In the genomic region with DNA sequence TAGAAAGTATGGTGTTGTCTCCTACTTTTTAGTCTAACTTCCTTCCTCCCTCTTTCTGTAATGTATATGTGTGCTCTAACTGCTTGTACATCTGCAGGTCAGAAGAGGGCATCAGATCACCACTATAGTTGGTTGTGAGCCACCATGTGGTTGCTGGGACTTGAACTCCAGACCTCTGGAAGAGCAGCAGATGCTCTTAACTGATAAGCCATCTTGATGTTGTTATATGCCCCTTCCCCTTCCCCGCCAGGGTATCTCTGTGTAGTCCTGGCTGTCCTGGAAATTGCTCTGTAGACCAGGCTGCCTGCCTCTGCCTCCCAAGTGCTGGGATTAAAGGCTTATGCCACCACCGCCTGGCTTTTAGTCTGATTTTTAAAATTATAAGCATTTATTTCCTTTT, we compare ENCODE assay signal across 15 mouse cellular contexts. TPM values are rescaled to one million over a fixed set of nuclear protein-coding genes. Genes with fewer than 3 reads are reported as not detected.
DNase-seq lines count a peak whose midpoint lies in the region; ATAC-seq and TF ChIP-seq lines count a peak whose summit lies in the region.
"Had no signal": no experiment of that assay in that cellular context is flagged by ENCODE, and none has a peak within 500 bp of the region (broad histone marks: within the 10 kb centered on the region; RNA-seq: fewer than 3 reads in every experiment).

No protein-coding gene starts in this region.

- no peak overlapping the region for H3K4me3 ChIP-seq in embryonic facial prominence, embryonic 15.5 days (replicated peaks)
- H3K4me3 ChIP-seq in embryonic facial prominence, embryonic 10.5 days = no peak overlapping the region
- H3K4me3 ChIP-seq in liver, postnatal 0 days (ENCODE audit: low read depth, low read length) = no peak overlapping the region
- H3K4me3 ChIP-seq in liver, embryonic 11.5 days (ENCODE audit: low read depth, low read length) = no peak overlapping the region
- no peak overlapping the region for H3K4me3 ChIP-seq in gastrocnemius, adult 2 months

- ATAC-seq in embryonic facial prominence, embryonic 15.5 days (ENCODE audit: insufficient number of reproducible peaks, low FRiP score, low TSS enrichment, low read depth) = no peak
- no peak for ATAC-seq in liver, postnatal 0 days
- ATAC-seq in liver, embryonic 11.5 days (replicated peaks; ENCODE audit: low FRiP score) = no peak

- TF ChIP-seq EP300 in liver, postnatal 0 days (IDR thresholded peaks at IDR 0.05; ENCODE audit: low read depth) = no peak

- H3K4me2 ChIP-seq in embryonic facial prominence, embryonic 15.5 days (replicated peaks) = 0 out of 2 replicates have a peak overlapping the region, but pooled peaks have one; percentile 71
- H3K4me2 ChIP-seq in liver, postnatal 0 days (ENCODE audit: low read depth, low read length) = no peak overlapping the region
- H3K4me2 ChIP-seq in liver, embryonic 11.5 days = no peak overlapping the region

- intact Hi-C loops in gastrocnemius, adult 2 months (cut with DNase I) = loop anchor here (2.0 kb wide), 1 partner anchor 52 kb away; no protein-coding TSS in a partner anchor

- H3K27ac ChIP-seq in embryonic facial prominence, embryonic 15.5 days (replicated peaks) = no peak overlapping the region
- no peak overlapping the region for H3K27ac ChIP-seq in embryonic facial prominence, embryonic 10.5 days (replicated peaks)
- H3K27ac ChIP-seq in liver, postnatal 0 days (ENCODE audit: low read depth) = no peak overlapping the region
- H3K27ac ChIP-seq in liver, embryonic 11.5 days (ENCODE audit: low read depth, low read length) = no peak overlapping the region
- no peak overlapping the region for H3K27ac ChIP-seq in gastrocnemius, adult 2 months
- H3K27ac ChIP-seq: neural tube, embryonic 12.5 days had no signal

- no peaks in the 10 kb centered on the region for H3K27me3 ChIP-seq in embryonic facial prominence, embryonic 15.5 days
- no peaks in the 10 kb centered on the region for H3K27me3 ChIP-seq in embryonic facial prominence, embryonic 10.5 days (replicated peaks; ENCODE audit: low read depth, poor library complexity, severe bottlenecking)
- H3K27me3 ChIP-seq in liver, postnatal 0 days (ENCODE audit: insufficient read depth, low read length) = no peaks in the 10 kb centered on the region
- no peaks in the 10 kb centered on the region for H3K27me3 ChIP-seq in liver, embryonic 11.5 days (replicated peaks; ENCODE audit: control insufficient read depth, insufficient read depth, low read length)
- H3K27me3 ChIP-seq in splenic B cell, adult 2 months (ENCODE audit: control insufficient read depth, insufficient read depth, low read length, poor library complexity, severe bottlenecking) = no peaks in the 10 kb centered on the region
- H3K27me3 ChIP-seq: embryonic facial prominence, embryonic 13.5 days; hindbrain, embryonic 13.5 days; neural tube, embryonic 12.5 days had no signal

- no peak overlapping the region for H3K9ac ChIP-seq in embryonic facial prominence, embryonic 15.5 days
- H3K9ac ChIP-seq in liver, postnatal 0 days (replicated peaks) = no peak overlapping the region
- H3K9ac ChIP-seq in liver, embryonic 11.5 days (ENCODE audit: low read depth, low read length) = no peak overlapping the region
- H3K9ac ChIP-seq: neural tube, embryonic 12.5 days had no signal

- 0 out of 2 replicates have a peak, but pooled peaks cover 9% of the 10 kb centered on the region for H3K4me1 ChIP-seq in embryonic facial prominence, embryonic 15.5 days
- H3K4me1 ChIP-seq in embryonic facial prominence, embryonic 10.5 days = peaks cover 22% of the 10 kb centered on the region
- H3K4me1 ChIP-seq in liver, postnatal 0 days (ENCODE audit: insufficient read depth) = peaks cover 12% of the 10 kb centered on the region
- peaks cover 7% of the 10 kb centered on the region; the same call in 1 of the 2 replicates for H3K4me1 ChIP-seq in liver, embryonic 11.5 days (replicated peaks; ENCODE audit: control insufficient read depth, insufficient read depth, low read length)
- H3K4me1 ChIP-seq: neural tube, embryonic 12.5 days had no signal

- DNase-seq in embryonic facial prominence, embryonic 10.5 days (ENCODE audit: low spot score) = no peak
- DNase-seq in liver, postnatal 0 days = no peak
- no peak for DNase-seq in liver, embryonic 11.5 days (ENCODE audit: low spot score)
- DNase-seq in ES-CJ7 (ENCODE audit: low read depth, low spot score) = peak; percentile 74
- peak; percentile 31 for DNase-seq in splenic B cell, adult 2 months (ENCODE audit: low read depth, low spot score)
- DNase-seq in thymus, adult 18-20 months = no peak
- no peak for DNase-seq in gastrocnemius, adult 2 months
- DNase-seq: gastrocnemius, postnatal 25 days; kidney, adult 8-10 months; thymus, postnatal 14 days had no signal

- H3K36me3 ChIP-seq in embryonic facial prominence, embryonic 15.5 days = peaks cover 3% of the 10 kb centered on the region; the same call in 1 of the 2 replicates
- H3K36me3 ChIP-seq in embryonic facial prominence, embryonic 10.5 days (replicated peaks) = no peaks in the 10 kb centered on the region; the same call in none of the 2 replicates
- no peaks in the 10 kb centered on the region for H3K36me3 ChIP-seq in liver, postnatal 0 days (replicated peaks; ENCODE audit: insufficient read depth, low read length)
- no peaks in the 10 kb centered on the region for H3K36me3 ChIP-seq in liver, embryonic 11.5 days (ENCODE audit: control insufficient read depth, insufficient read depth, low read length)
- no peaks in the 10 kb centered on the region for H3K36me3 ChIP-seq in splenic B cell, adult 2 months (ENCODE audit: control insufficient read depth, insufficient read depth, low read length, poor library complexity, severe bottlenecking)
- H3K36me3 ChIP-seq: hindbrain, embryonic 13.5 days; neural tube, embryonic 12.5 days had no signal

- 0 out of 2 replicates have a peak, but pooled peaks have one; percentile 20 for TF ChIP-seq CTCF in liver, postnatal 0 days (IDR thresholded peaks at IDR 0.05; ENCODE audit: low read depth)
- TF ChIP-seq CTCF in gastrocnemius, adult 2 months (IDR thresholded peaks at IDR 0.05) = no peak

- 77% methylated on average over 2 of the region's 2 CpGs for WGBS in embryonic facial prominence, embryonic 15.5 days
- WGBS in embryonic facial prominence, embryonic 10.5 days = 78% methylated on average over 2 of the region's 2 CpGs
- WGBS in liver, postnatal 0 days (ENCODE audit: insufficient replicate concordance) = 93% methylated on average over 2 of the region's 2 CpGs
- 85% methylated on average over 2 of the region's 2 CpGs for WGBS in liver, embryonic 11.5 days

- H3K9me3 ChIP-seq in embryonic facial prominence, embryonic 15.5 days (replicated peaks) = no peaks in the 10 kb centered on the region
- no peaks in the 10 kb centered on the region for H3K9me3 ChIP-seq in embryonic facial prominence, embryonic 10.5 days
- no peaks in the 10 kb centered on the region for H3K9me3 ChIP-seq in liver, postnatal 0 days (ENCODE audit: low read length)
- H3K9me3 ChIP-seq in liver, embryonic 11.5 days (ENCODE audit: control insufficient read depth, low read length) = no peaks in the 10 kb centered on the region
- H3K9me3 ChIP-seq: embryonic facial prominence, embryonic 13.5 days; forebrain, embryonic 10.5 days; hindbrain, embryonic 13.5 days; neural tube, embryonic 12.5 days had no signal

RNA-seq across cellular contexts. Expression of gene Ahcyl2, which starts 0.9 kb away (rescaled TPM):
- 14.2 and 14.9 TPM in 2 replicates for polyA plus RNA-seq in embryonic facial prominence, embryonic 15.5 days (2015; fragmentation: Nextera tagmentation; extraction: Ambion mirVana)
- 12.0 and 14.9 TPM in 2 replicates for polyA plus RNA-seq in embryonic facial prominence, embryonic 10.5 days (2016; fragmentation: Nextera tagmentation; extraction: Ambion mirVana)
- polyA plus RNA-seq in liver, postnatal 0 days (2015; fragmentation: Nextera tagmentation; extraction: Ambion mirVana) = 2.0 TPM in 2 replicates
- 12.0 and 12.5 TPM in 2 replicates for polyA plus RNA-seq in liver, embryonic 11.5 days (2014; fragmentation: Nextera tagmentation; extraction: Ambion mirVana)
- 10 to 100 TPM; 14.7 to 20.3 TPM for total RNA-seq in gastrocnemius, adult 2 months (2021)

RNA-seq across cellular contexts. Expression of gene Smo, which starts 31.6 kb away (rescaled TPM):
- 53.7 and 58.7 TPM in 2 replicates for polyA plus RNA-seq in embryonic facial prominence, embryonic 15.5 days (2015; fragmentation: Nextera tagmentation; extraction: Ambion mirVana)
- 56.8 and 60.9 TPM in 2 replicates for polyA plus RNA-seq in embryonic facial prominence, embryonic 10.5 days (2016; fragmentation: Nextera tagmentation; extraction: Ambion mirVana)
- 2.2 and 2.5 TPM in 2 replicates for polyA plus RNA-seq in liver, postnatal 0 days (2015; fragmentation: Nextera tagmentation; extraction: Ambion mirVana)
- polyA plus RNA-seq in liver, embryonic 11.5 days (2014; fragmentation: Nextera tagmentation; extraction: Ambion mirVana) = 22.3 and 22.5 TPM in 2 replicates
- 1 to 10 TPM; 2.8 to 5.0 TPM for total RNA-seq in gastrocnemius, adult 2 months (2021)

Comparison
In these comparisons a context has a peak if more than half of its experiments do, and no peak if none do; other contexts are left out.
1. DNase-seq: peak in ES-CJ7 (single experiment) and splenic B cell, adult 2 months (single experiment); none in embryonic facial prominence, embryonic 10.5 days (single experiment), liver, postnatal 0 days (single experiment), liver, embryonic 11.5 days (single experiment), thymus, adult 18-20 months (0 of 2) and gastrocnemius, adult 2 months (single experiment).